Mouse (Mus musculus): ENCODE data around the gene Slit2. TPM values are rescaled to one million over a fixed set of nuclear protein-coding genes. Genes with fewer than 3 reads are reported as not detected.

The Slit2 gene
- polyA plus RNA-seq, 1 experiment from 2014 or later = 3.8 TPM

GRCm38 (mm10) chr5:48113400-48113799 lies 130.5 kb downstream of the Slit2 start:
- 35% methylated on average over 1 of the region's 1 CpGs for WGBS
- Histone ChIP-seq H3K4me2 (no peak overlapping the region), H3K4me1 (replicated peaks; ENCODE audit: control insufficient read depth, insufficient read depth, low read length) (no peaks in the 10 kb centered on the region)

DNA sequence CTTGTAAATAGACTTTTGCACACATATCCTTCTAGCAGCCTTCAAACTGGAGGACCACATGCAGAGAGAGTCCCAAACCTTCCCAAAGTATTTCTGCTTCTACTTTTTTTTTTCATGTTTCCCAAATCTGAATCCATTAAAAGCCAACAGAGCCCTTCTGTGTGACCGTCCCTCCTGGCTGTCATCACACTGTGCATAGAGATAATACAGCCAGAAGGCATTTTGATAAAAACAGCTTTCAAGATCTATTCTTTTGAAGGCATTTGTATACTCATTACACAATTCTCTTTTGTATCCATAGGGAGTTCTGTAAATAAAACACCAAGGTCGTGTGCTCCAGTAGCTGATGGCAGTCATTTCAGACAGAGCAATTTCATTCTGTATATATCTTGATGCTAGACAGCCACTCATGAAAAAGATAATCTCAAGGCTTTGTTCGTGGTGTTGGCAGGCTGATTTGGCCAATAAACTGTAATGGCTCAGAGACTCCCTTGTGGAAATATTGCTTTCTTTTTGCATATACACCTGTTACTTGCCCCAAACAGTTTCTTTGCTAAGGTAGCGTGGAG lies 132.1 kb downstream of the Slit2 start:
- no peak overlapping the region for H3K9ac ChIP-seq (ENCODE audit: low read depth, low read length)
- no peak overlapping the region for H3K4me3 ChIP-seq (ENCODE audit: low read depth, low read length)
- DNase-seq (ENCODE audit: low spot score) = no peak
- H3K27ac ChIP-seq (ENCODE audit: low read depth, low read length) = no peak overlapping the region
- no peaks in the 10 kb centered on the region for H3K4me1 ChIP-seq (replicated peaks; ENCODE audit: control insufficient read depth, insufficient read depth, low read length)
- H3K27me3 ChIP-seq (replicated peaks; ENCODE audit: control insufficient read depth, insufficient read depth, low read length) = no peaks in the 10 kb centered on the region
- H3K36me3 ChIP-seq (ENCODE audit: control insufficient read depth, insufficient read depth, low read length) = no peaks in the 10 kb centered on the region
- H3K9me3 ChIP-seq (ENCODE audit: control insufficient read depth, low read length) = no peaks in the 10 kb centered on the region
- H3K4me2 ChIP-seq = no peak overlapping the region
- ATAC-seq (replicated peaks; ENCODE audit: low FRiP score) = no peak
- WGBS = 61% methylated on average over 4 of the region's 4 CpGs

More at GRCm38 (mm10) chr5:48113400-48113799, 130.5 kb downstream of the Slit2 start:
- H3K9ac ChIP-seq (ENCODE audit: low read depth, low read length) = no peak overlapping the region
- H3K27me3 ChIP-seq (replicated peaks; ENCODE audit: control insufficient read depth, insufficient read depth, low read length) = no peaks in the 10 kb centered on the region
- H3K27ac ChIP-seq (ENCODE audit: low read depth, low read length) = no peak overlapping the region
- no peaks in the 10 kb centered on the region for H3K9me3 ChIP-seq (ENCODE audit: control insufficient read depth, low read length)
- DNase-seq (ENCODE audit: low spot score) (no peak), ATAC-seq (replicated peaks; ENCODE audit: low FRiP score) (no peak)
- no peaks in the 10 kb centered on the region for H3K36me3 ChIP-seq (ENCODE audit: control insufficient read depth, insufficient read depth, low read length)
- H3K4me3 ChIP-seq (ENCODE audit: low read depth, low read length) = no peak overlapping the region

DNA sequence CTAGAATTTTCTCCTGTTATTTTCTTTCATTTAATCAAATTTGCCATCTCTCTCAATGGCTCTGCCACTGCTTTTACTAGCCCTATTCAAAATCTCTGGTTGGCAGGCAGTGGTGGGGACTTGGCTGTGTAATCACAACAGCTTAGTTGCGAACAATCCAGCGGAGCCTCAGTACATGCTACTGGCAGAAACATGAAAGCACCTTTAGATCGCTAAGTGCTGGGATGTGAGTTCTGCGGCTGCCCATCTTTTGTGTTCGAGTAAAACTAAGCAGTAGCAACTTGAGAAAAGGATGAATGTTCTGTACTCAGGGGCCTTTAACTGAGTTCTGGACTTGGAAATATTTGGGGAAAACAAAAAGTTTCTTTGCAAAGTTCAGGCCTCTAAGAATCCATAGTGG lies 139.7 kb downstream of the Slit2 start:
- no peak overlapping the region for H3K4me3 ChIP-seq (ENCODE audit: low read depth, low read length)
- DNase-seq (ENCODE audit: low spot score) (no peak), ATAC-seq (replicated peaks; ENCODE audit: low FRiP score) (no peak)
- H3K4me1 ChIP-seq (replicated peaks; ENCODE audit: control insufficient read depth, insufficient read depth, low read length) = no peaks in the 10 kb centered on the region
- no peak overlapping the region for H3K27ac ChIP-seq (ENCODE audit: low read depth, low read length)
- H3K27me3 ChIP-seq (replicated peaks; ENCODE audit: control insufficient read depth, insufficient read depth, low read length) = no peaks in the 10 kb centered on the region
- no peak overlapping the region for H3K4me2 ChIP-seq
- no peaks in the 10 kb centered on the region for H3K9me3 ChIP-seq (ENCODE audit: control insufficient read depth, low read length)
- no peaks in the 10 kb centered on the region for H3K36me3 ChIP-seq (ENCODE audit: control insufficient read depth, insufficient read depth, low read length)
- no peak overlapping the region for H3K9ac ChIP-seq (ENCODE audit: low read depth, low read length)
- 88% methylated on average over 5 of the region's 5 CpGs for WGBS

DNA sequence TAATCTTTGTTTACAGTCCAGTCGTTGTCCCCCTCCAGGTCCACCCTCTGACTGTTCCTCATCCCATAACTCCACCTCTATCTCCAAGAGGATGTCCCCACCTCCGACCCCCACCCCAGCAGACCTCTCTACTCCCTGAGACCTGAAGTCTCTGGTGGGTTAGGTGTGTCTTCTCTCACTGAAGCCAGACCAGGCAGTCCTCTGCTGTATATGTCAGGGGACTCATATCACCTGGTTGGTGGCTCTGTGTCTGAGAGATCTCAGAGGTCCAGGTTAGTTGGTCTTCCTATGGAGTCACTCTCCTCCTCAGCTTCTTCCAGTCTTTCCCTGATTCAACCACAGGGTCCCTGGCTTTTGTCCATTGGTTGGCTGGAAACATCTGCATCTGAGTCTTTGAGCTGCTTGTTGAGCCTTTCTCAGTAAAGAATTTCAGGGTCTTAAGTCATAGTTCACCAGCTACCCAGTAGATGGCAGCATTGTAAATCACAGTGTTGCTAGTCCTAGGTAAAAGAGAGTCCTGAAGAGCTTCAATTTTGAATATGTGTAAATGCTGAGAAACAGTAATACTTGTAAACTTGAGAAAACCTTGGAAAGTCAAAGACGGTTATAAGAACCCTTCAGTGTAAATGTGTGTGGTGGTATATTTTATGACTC lies 143.0 kb downstream of the Slit2 start:
- Histone ChIP-seq H3K4me1 (replicated peaks; ENCODE audit: control insufficient read depth, insufficient read depth, low read length) (no peaks in the 10 kb centered on the region), H3K27me3 (replicated peaks; ENCODE audit: control insufficient read depth, insufficient read depth, low read length) (no peaks in the 10 kb centered on the region), H3K4me3 (ENCODE audit: low read depth, low read length) (no peak overlapping the region), H3K27ac (ENCODE audit: low read depth, low read length) (no peak overlapping the region), H3K4me2 (no peak overlapping the region), H3K36me3 (ENCODE audit: control insufficient read depth, insufficient read depth, low read length) (no peaks in the 10 kb centered on the region), H3K9me3 (ENCODE audit: control insufficient read depth, low read length) (no peaks in the 10 kb centered on the region), H3K9ac (ENCODE audit: low read depth, low read length) (no peak overlapping the region)
- WGBS = 67% methylated on average over 3 of the region's 3 CpGs
- ATAC-seq (replicated peaks; ENCODE audit: low FRiP score) (no peak), DNase-seq (ENCODE audit: low spot score) (no peak)

- WGBS = 80% methylated on average over 4 of the region's 4 CpGs
- no peak for ATAC-seq (replicated peaks; ENCODE audit: low FRiP score)
- Histone ChIP-seq H3K9me3 (ENCODE audit: control insufficient read depth, low read length) (no peaks in the 10 kb centered on the region), H3K36me3 (ENCODE audit: control insufficient read depth, insufficient read depth, low read length) (no peaks in the 10 kb centered on the region), H3K4me2 (no peak overlapping the region), H3K9ac (ENCODE audit: low read depth, low read length) (no peak overlapping the region), H3K27ac (ENCODE audit: low read depth, low read length) (no peak overlapping the region), H3K27me3 (replicated peaks; ENCODE audit: control insufficient read depth, insufficient read depth, low read length) (no peaks in the 10 kb centered on the region), H3K4me3 (ENCODE audit: low read depth, low read length) (no peak overlapping the region), H3K4me1 (replicated peaks; ENCODE audit: control insufficient read depth, insufficient read depth, low read length) (no peaks in the 10 kb centered on the region)
- no peak for DNase-seq (ENCODE audit: low spot score)
These were observed 147.0 kb downstream of the Slit2 start for GRCm38 (mm10) chr5:48129981-48130380.

DNA sequence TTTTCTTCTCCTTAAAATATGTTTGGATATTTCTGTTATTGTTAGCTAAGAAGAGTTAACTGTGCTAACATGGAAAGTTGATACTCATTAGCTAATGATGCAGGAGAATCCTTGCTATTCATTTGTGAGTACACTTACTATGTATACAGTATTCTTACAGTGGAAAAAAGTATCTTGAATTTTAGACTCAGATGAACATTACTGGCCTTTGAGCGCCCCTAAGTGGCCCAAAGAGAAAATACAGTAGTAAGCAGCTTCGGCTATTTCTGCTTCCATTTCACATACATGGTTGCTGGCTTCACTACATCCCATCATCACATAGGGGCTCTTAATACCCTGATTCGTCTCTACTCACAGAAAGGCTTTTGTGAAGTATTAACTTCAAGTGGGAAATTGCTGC lies 153.6 kb downstream of the Slit2 start:
- Histone ChIP-seq H3K27ac (ENCODE audit: low read depth, low read length) (no peak overlapping the region), H3K36me3 (ENCODE audit: control insufficient read depth, insufficient read depth, low read length) (no peaks in the 10 kb centered on the region), H3K4me2 (no peak overlapping the region), H3K9ac (ENCODE audit: low read depth, low read length) (no peak overlapping the region), H3K9me3 (ENCODE audit: control insufficient read depth, low read length) (no peaks in the 10 kb centered on the region), H3K4me3 (ENCODE audit: low read depth, low read length) (no peak overlapping the region), H3K27me3 (replicated peaks; ENCODE audit: control insufficient read depth, insufficient read depth, low read length) (no peaks in the 10 kb centered on the region), H3K4me1 (replicated peaks; ENCODE audit: control insufficient read depth, insufficient read depth, low read length) (no peaks in the 10 kb centered on the region)
- no peak for ATAC-seq (replicated peaks; ENCODE audit: low FRiP score)
- WGBS = 23% methylated on average over 3 of the region's 3 CpGs
- DNase-seq (ENCODE audit: low spot score) = no peak

DNA sequence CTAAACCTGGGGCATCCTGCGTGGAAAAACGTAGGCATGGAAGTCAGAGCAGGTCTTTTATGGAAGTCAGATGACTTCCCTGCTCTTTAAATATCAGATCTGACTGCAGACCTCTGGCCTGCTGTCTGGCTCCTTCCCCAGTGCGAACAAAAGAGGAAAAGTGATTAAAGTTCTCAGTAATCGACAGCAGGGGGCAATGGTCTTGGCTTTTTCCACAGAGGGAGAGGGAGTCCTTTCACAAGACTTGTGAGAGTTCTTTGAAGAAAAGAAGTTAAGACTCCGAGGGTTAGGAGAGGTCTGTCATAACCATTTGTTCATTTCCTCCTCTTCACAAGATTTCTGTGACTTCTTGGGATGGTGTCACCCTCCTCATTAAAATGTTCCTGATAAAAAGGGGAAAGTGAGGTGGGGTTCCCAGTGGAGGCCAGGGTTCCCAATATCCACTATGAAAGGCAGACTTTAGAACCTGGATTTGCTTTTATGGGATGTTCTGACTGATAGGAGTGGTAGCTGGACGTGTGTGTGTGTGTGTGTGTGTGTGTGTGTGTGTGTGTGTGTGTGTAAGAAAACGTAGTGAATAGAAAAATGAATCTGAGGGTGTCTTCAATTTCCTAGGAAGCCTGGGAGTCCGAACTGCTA lies 156.0 kb downstream of the Slit2 start:
- H3K4me2 ChIP-seq = no peak overlapping the region
- H3K36me3 ChIP-seq (ENCODE audit: control insufficient read depth, insufficient read depth, low read length) = no peaks in the 10 kb centered on the region
- H3K9me3 ChIP-seq (ENCODE audit: control insufficient read depth, low read length) = no peaks in the 10 kb centered on the region
- ATAC-seq (replicated peaks; ENCODE audit: low FRiP score) = no peak
- no peak overlapping the region for H3K9ac ChIP-seq (ENCODE audit: low read depth, low read length)
- no peaks in the 10 kb centered on the region for H3K27me3 ChIP-seq (replicated peaks; ENCODE audit: control insufficient read depth, insufficient read depth, low read length)
- no peaks in the 10 kb centered on the region for H3K4me1 ChIP-seq (replicated peaks; ENCODE audit: control insufficient read depth, insufficient read depth, low read length)
- H3K4me3 ChIP-seq (ENCODE audit: low read depth, low read length) = no peak overlapping the region
- WGBS = 23% methylated on average over 8 of the region's 8 CpGs
- DNase-seq (ENCODE audit: low spot score) = no peak
- no peak overlapping the region for H3K27ac ChIP-seq (ENCODE audit: low read depth, low read length)

GRCm38 (mm10) chr5:48139488-48139862 lies 156.5 kb downstream of the Slit2 start:
- WGBS = 49% methylated on average over 6 of the region's 6 CpGs

GRCm38 (mm10) chr5:48146082-48146481 lies 163.1 kb downstream of the Slit2 start:
- Histone ChIP-seq H3K27me3 (replicated peaks; ENCODE audit: control insufficient read depth, insufficient read depth, low read length) (no peaks in the 10 kb centered on the region), H3K36me3 (ENCODE audit: control insufficient read depth, insufficient read depth, low read length) (no peaks in the 10 kb centered on the region), H3K9me3 (ENCODE audit: control insufficient read depth, low read length) (no peaks in the 10 kb centered on the region), H3K4me1 (replicated peaks; ENCODE audit: control insufficient read depth, insufficient read depth, low read length) (no peaks in the 10 kb centered on the region), H3K4me2 (no peak overlapping the region), H3K4me3 (ENCODE audit: low read depth, low read length) (no peak overlapping the region), H3K9ac (ENCODE audit: low read depth, low read length) (no peak overlapping the region), H3K27ac (ENCODE audit: low read depth, low read length) (no peak overlapping the region)
- ATAC-seq (replicated peaks; ENCODE audit: low FRiP score) (no peak), DNase-seq (ENCODE audit: low spot score) (no peak)
- 79% methylated on average over 2 of the region's 2 CpGs for WGBS

More at GRCm38 (mm10) chr5:48139488-48139862, 156.5 kb downstream of the Slit2 start:
- Histone ChIP-seq H3K36me3 (ENCODE audit: control insufficient read depth, insufficient read depth, low read length) (no peaks in the 10 kb centered on the region), H3K9ac (ENCODE audit: low read depth, low read length) (no peak overlapping the region), H3K4me3 (ENCODE audit: low read depth, low read length) (no peak overlapping the region), H3K4me2 (no peak overlapping the region), H3K4me1 (replicated peaks; ENCODE audit: control insufficient read depth, insufficient read depth, low read length) (no peaks in the 10 kb centered on the region), H3K27ac (ENCODE audit: low read depth, low read length) (no peak overlapping the region), H3K9me3 (ENCODE audit: control insufficient read depth, low read length) (no peaks in the 10 kb centered on the region), H3K27me3 (replicated peaks; ENCODE audit: control insufficient read depth, insufficient read depth, low read length) (no peaks in the 10 kb centered on the region)
- no peak for DNase-seq (ENCODE audit: low spot score)
- no peak for ATAC-seq (replicated peaks; ENCODE audit: low FRiP score)

Measured in liver, embryonic 11.5 days (tissue).